Mouse (Mus musculus) thymus, postnatal 0 days (tissue): ENCODE measurements around the gene Ap2b1. TPM values are rescaled to one million over a fixed set of nuclear protein-coding genes. Genes with fewer than 3 reads are reported as not detected.
"Not testable (repeated sequence)": the region's sequence is repeated elsewhere in the genome, so short reads cannot be mapped to it uniquely, and the experiment has no call there.

Source experiments
- DNase-seq: peaks from one replicate; pipeline ENCODE4 v3.0.0-alpha.2; 2015; ENCODE audit warnings: low spot score
- polyA plus RNA-seq: library from polyadenylated mRNA; unstranded; fragments of >200 nt; fragmentation: Nextera tagmentation; extraction: Ambion mirVana; gene quantifications from 2 replicates; pipeline ENCODE4 v1.2.1, GENCODE M21; 2015

Ap2b1 gene
- polyA plus RNA-seq, 1 experiment from 2014 or later: 31.6 TPM

- DNase-seq: no peak
Measured at GRCm38 (mm10) chr11:83301431-83301831, 2.6 kb downstream of the Ap2b1 start.

GRCm38 (mm10) chr11:83302124-83302523 lies 3.3 kb downstream of the Ap2b1 start:
- DNase-seq: no peak

- DNase-seq: peak; percentile 99
Measured at GRCm38 (mm10) chr11:83302526-83303251, 3.9 kb downstream of the Ap2b1 start, which contains the start of gene Pex12. TSS of gene Pex12 (minus strand) at chr11:83302586.

GRCm38 (mm10) chr11:83303751-83304150 lies 4.9 kb downstream of the Ap2b1 start:
- DNase-seq: peak; percentile 7

GRCm38 (mm10) chr11:83304485-83304884 lies 5.7 kb downstream of the Ap2b1 start:
- DNase-seq: no peak

- DNase-seq: no peak
Measured at GRCm38 (mm10) chr11:83306700-83307253, 8.0 kb downstream of the Ap2b1 start.

- DNase-seq: no peak
Measured at GRCm38 (mm10) chr11:83312471-83312870, 13.6 kb downstream of the Ap2b1 start.

- DNase-seq: no peak
Measured at GRCm38 (mm10) chr11:83319048-83319447, 20.2 kb downstream of the Ap2b1 start.

GRCm38 (mm10) chr11:83326692-83327091 lies 27.9 kb downstream of the Ap2b1 start:
- DNase-seq: not testable (repeated sequence)

GRCm38 (mm10) chr11:83327427-83327826 lies 28.6 kb downstream of the Ap2b1 start:
- peak; percentile 60 for DNase-seq

- DNase-seq: no peak
Measured at GRCm38 (mm10) chr11:83335826-83336225, 37.0 kb downstream of the Ap2b1 start.

- no peak for DNase-seq
Measured at GRCm38 (mm10) chr11:83339705-83340104, 40.9 kb downstream of the Ap2b1 start.

- DNase-seq: no peak
Measured at GRCm38 (mm10) chr11:83341716-83342245, 43.0 kb downstream of the Ap2b1 start.

GRCm38 (mm10) chr11:83355428-83355827 lies 56.6 kb downstream of the Ap2b1 start:
- DNase-seq: no peak

GRCm38 (mm10) chr11:83357421-83357820 lies 58.6 kb downstream of the Ap2b1 start:
- DNase-seq: peak; percentile 32

GRCm38 (mm10) chr11:83364656-83365055 lies 65.8 kb downstream of the Ap2b1 start:
- DNase-seq: no peak

- no peak for DNase-seq
Measured at GRCm38 (mm10) chr11:83371267-83371666, 72.4 kb downstream of the Ap2b1 start.

- no peak for DNase-seq
Measured at GRCm38 (mm10) chr11:83379745-83380341, 81.0 kb downstream of the Ap2b1 start.

GRCm38 (mm10) chr11:83382876-83383531 lies 84.2 kb downstream of the Ap2b1 start:
- DNase-seq: no peak

- no peak for DNase-seq
Measured at GRCm38 (mm10) chr11:83383532-83383887, 84.7 kb downstream of the Ap2b1 start.

- DNase-seq: no peak
Measured at GRCm38 (mm10) chr11:83393062-83393461, 94.2 kb downstream of the Ap2b1 start.
